ENCODE assay signal across 34 mouse cellular contexts in genomic region chr10:67090611-67091010, GRCm38 (mm10).
"Had no signal": no experiment of that assay in that cellular context is flagged by ENCODE, and none has a peak within 500 bp of the region (broad histone marks: within the 10 kb centered on the region; RNA-seq: fewer than 3 reads in every experiment).

No protein-coding gene starts in this region.

- H3K4me3 ChIP-seq: heart, embryonic 10.5 days; heart, embryonic 12.5 days; heart, embryonic 13.5 days; heart, embryonic 15.5 days; hindbrain, embryonic 10.5 days; hindbrain, embryonic 12.5 days; hindbrain, embryonic 13.5 days; hindbrain, embryonic 15.5 days; intestine, embryonic 15.5 days; kidney, embryonic 15.5 days; layer of hippocampus, adult 2 months had no signal

- H3K9ac ChIP-seq: heart, embryonic 12.5 days; heart, embryonic 13.5 days; heart, embryonic 15.5 days; hindbrain, embryonic 12.5 days; hindbrain, embryonic 13.5 days; hindbrain, embryonic 14.5 days; hindbrain, embryonic 15.5 days; intestine, embryonic 15.5 days; kidney, embryonic 15.5 days had no signal

- DNase-seq: heart, postnatal 10 days; heart, postnatal 14 days; heart, postnatal 36 days; heart, postnatal 4 days; kidney, adult 11 months; kidney, adult 18-20 months; kidney, adult 2 months; kidney, adult 8-10 months; kidney, adult 9 months; kidney, postnatal 10 days; kidney, postnatal 14 days; kidney, postnatal 25 days; kidney, postnatal 36 days; kidney, postnatal 4 days; layer of hippocampus, adult 9-11 months; layer of hippocampus, postnatal 36 days had no signal

- H3K4me2 ChIP-seq: heart, embryonic 12.5 days; heart, embryonic 13.5 days; heart, embryonic 15.5 days; hindbrain, embryonic 12.5 days; hindbrain, embryonic 13.5 days; hindbrain, embryonic 14.5 days; hindbrain, embryonic 15.5 days; intestine, embryonic 15.5 days; kidney, embryonic 15.5 days had no signal

- ATAC-seq: hindbrain, embryonic 16.5 days; hindbrain, postnatal 0 days; inflammation-experienced regulatory T-cells, adult 6 months; intestine, embryonic 15.5 days; intestine, embryonic 16.5 days; intestine, postnatal 0 days had no signal

- H3K27me3 ChIP-seq: heart, embryonic 12.5 days; heart, embryonic 13.5 days; heart, embryonic 15.5 days; hindbrain, embryonic 12.5 days; hindbrain, embryonic 13.5 days; hindbrain, embryonic 15.5 days; intestine, embryonic 15.5 days; kidney, embryonic 15.5 days had no signal

- H3K27ac ChIP-seq: heart, embryonic 10.5 days; heart, embryonic 13.5 days; heart, embryonic 15.5 days; hindbrain, embryonic 10.5 days; hindbrain, embryonic 12.5 days; hindbrain, embryonic 13.5 days; hindbrain, embryonic 14.5 days; hindbrain, embryonic 15.5 days; hindbrain, postnatal 0 days; intestine, embryonic 15.5 days; kidney, embryonic 15.5 days; kidney, postnatal 0 days; layer of hippocampus, adult 2 months had no signal

- H3K9me3 ChIP-seq: heart, embryonic 10.5 days; heart, embryonic 13.5 days; heart, embryonic 15.5 days; hindbrain, embryonic 10.5 days; hindbrain, embryonic 12.5 days; hindbrain, embryonic 13.5 days; hindbrain, embryonic 15.5 days; intestine, embryonic 15.5 days; kidney, embryonic 15.5 days had no signal

- H3K36me3 ChIP-seq: heart, embryonic 15.5 days; hindbrain, embryonic 13.5 days; hindbrain, embryonic 15.5 days; intestine, embryonic 15.5 days; kidney, embryonic 15.5 days had no signal
